Mouse (Mus musculus): ENCODE measurements around the gene Lmx1a.

DNA sequence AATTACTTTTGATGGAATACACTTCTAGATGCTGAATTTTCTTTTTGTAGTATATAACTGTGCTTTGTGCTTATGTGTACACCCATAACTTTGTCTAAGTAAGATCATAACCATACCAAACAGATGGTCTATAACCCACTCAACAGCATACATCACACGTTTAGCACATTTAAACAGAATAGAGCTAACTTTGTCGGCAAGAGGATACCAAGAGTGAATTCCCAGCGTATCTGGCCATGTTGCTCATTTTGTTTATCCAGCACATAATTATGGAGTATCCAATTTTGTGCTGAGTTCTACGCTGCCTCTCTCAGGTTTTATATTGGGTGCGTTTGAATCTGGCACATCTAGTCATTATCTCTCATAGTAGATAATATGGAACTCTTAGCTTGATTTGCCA, 196.7 kb downstream of the Lmx1a start:
- TF ChIP-seq CTCF (IDR thresholded peaks at IDR 0.05; ENCODE audit: low read depth, low read length) (no peak), POLR2A (IDR thresholded peaks at IDR 0.05; ENCODE audit: borderline replicate concordance, low read depth, low read length) (no peak)

Data from bone marrow macrophage, adult 2 months (primary cell).